Mouse (Mus musculus) frontal cortex, adult 2 months (tissue): Measurements from ENCODE around the gene Secisbp2l. TPM values are rescaled to one million over a fixed set of nuclear protein-coding genes. Genes with fewer than 3 reads are reported as not detected.

Experiments used
- DNase-seq, 2 experiments: peaks; one replicate each; pipeline ENCODE4 v3.0.0; 2022; ENCODE audit warnings: low spot score in 1 of 2; ENCODE audit errors: extremely low spot score in 1 of 2
- polyA plus RNA-seq: library from polyadenylated mRNA; depleted of rRNA; stranded (reverse); fragments of >200 nt; gene quantifications from 2 replicates; pipeline ENCODE4 v1.2.3, GENCODE M21; 2012; rRNA removed

Gene Secisbp2l
- polyA plus RNA-seq, 1 experiment = 36.8 TPM

DNA sequence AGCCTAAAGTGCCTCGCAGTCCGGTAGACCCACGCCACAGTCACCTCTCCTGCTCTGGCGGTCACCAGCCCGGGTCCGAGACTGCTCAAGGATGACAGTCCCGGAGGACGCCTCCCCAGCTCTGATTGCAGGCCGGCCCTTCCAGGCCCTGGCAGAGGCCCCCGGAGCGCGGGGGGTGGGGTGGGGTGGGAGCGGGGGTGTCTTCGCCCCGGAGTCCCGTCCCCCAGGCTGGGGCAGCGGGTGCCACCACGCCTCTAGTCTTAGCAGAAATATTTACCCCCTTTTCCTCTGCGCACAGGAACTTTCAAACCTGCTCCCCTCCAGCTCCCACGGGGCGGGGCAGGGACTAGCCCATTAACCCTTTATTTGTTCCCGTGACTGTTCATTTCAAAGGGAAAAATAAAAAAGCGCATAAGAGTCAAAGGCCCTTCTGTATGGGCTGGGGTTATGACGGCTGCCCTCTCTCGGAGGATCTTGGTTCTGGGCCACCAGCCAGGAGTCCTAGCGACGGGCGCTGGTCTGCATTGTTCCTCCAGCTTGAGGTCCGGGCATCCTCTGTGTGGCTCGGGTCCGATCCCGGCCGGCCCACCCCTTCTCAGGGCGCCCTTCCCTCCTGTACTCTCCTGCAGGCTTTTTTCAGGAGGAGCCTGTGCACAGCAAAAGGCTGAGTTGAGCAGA, 59.1 kb downstream of the Secisbp2l start:
- DNase-seq = peak in 1 of 2 experiments; percentile 48

DNA sequence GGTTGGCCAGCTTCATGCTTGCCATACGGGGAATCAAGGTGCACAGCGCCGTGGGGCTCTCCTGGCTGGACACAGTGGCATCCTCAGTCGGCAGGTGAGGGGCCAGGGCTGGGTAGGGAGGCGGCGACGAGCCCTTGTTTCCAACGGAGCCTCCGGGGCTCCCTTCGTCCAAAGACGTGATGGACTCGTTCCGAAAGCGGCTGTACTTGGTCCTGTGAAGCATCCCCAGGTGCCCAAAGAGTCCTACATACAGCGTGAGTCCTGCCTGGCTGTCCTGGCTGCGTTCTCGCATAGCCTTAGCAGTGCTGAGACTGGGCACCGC, 59.6 kb downstream of the Secisbp2l start:
- no peak for DNase-seq

GRCm38 (mm10) chr2:125716599-125716998, 66.1 kb downstream of the Secisbp2l start:
- DNase-seq = no peak

DNA sequence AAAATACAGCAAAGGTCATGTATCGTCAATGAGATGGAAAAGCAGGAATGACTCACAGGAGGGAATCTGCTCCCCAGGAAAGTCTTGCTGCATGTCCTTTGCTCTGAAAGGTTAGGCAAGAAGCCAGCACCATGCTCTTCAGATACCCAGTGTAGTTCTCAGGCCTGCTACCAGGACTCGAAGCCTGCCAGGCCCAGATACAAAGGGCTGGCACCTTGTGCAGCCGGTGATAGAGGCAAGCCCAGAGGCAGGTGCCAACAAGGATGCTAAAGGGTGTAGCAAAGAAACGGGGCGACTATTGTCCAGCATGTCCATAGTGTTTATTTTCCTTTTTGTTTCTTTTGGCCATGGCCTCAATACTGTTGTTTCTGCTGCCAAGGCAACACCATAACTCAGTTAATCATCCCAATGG, 76.2 kb downstream of the Secisbp2l start:
- DNase-seq = no peak

DNA sequence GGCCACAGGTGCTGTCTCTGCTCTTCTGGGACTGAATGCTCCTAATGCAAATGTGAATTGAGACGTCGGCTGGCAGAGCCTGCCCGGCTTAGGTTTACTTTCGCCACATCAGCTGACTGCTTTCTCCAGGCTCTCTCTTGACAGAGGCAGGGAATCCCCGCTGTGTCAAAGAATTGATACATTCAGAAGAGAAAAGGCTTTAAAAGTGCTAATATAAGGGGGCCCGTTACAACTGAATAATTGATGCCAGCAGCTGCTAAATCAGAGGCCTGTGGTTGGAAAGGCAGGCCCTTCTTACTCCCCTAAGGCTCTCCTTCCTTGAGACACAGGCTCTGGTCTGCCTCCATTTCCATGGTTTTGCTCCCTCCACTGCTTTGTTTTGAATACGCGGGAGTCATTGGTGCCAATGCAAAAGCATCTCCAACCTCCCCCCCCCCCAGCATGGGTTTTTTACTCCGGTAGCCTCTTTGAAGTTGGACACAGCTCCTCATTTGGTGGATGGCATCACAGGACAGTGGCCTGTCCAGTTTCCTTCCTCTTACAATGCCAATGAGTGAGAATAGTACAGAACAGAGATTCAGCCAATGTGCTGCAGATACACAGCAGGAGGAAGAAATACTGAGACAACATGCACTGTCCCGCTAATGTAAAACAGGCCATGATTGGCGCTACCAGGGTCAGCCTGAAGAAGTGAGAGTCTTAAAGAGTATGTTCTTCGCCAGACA, 77.6 kb downstream of the Secisbp2l start:
- DNase-seq = no peak

- DNase-seq = no peak
Measured at GRCm38 (mm10) chr2:125702851-125703250, 79.8 kb downstream of the Secisbp2l start.

DNA sequence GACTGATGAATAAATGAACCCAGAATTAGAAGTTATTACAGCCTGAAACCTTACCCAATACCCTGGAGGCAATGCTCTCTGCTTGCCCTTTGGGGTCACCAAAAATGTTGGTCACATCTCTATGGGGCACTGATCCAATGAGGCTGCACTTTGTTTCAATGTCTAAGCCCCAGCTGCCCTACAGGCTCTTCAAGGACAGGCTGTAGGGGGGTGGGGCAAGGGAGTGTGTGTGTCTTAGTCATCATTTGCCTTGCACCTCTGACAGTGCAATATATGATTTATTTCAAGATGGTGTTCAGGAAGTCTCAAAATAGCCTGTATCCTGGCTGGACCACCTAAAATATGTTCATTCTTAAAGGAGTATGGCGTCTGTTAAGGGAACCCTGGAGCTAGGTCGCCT, 81.1 kb downstream of the Secisbp2l start:
- DNase-seq = no peak

GRCm38 (mm10) chr2:125696219-125696618, 86.5 kb downstream of the Secisbp2l start:
- DNase-seq = no peak

DNA sequence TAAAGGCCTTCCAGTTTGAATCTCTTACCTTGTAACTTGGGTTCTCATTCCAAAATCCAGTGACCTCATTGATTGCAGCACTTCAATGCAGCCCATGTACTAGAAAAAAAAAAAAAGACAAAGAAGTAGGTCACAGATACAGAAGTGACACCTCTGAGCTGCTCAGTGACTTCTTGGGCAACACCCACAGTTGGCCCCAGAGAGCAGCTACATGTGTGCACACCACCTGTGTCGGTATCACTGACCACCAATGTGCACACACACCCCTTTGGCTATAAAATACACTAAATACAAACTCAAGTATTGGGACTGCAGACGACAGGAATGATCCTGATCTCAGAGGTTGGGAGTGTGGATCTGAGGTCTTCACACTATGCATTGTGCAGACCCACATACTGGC, 87.9 kb downstream of the Secisbp2l start:
- no peak for DNase-seq

DNA sequence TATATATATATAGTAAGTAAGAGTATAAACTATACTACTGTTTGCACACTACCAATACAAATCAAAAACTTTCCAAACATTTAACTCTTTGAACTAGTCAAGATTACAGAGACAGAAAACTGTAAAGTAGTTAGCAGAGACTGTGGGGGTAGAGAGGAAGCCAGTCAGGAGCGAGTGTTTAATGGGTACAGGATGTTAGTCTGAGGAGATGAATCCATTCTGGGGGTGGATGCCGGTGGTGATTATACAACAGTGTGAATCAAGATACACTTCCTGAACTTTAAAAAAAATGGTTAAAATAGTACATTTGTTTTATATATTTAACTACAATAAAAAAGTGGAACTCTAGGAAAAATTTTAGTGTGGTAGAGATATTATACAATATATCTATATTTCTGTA, 90.7 kb downstream of the Secisbp2l start:
- peak in 1 of 2 experiments; percentile 56 for DNase-seq

Other genes with a start within 250 kb of the Secisbp2l start
- gene Cep152, start 157.8 kb downstream of the Secisbp2l start, polyA plus RNA-seq = 1.8 and 2.2 TPM in 2 replicates
- 174 and 188 TPM in 2 replicates for gene Eid1, start 109.8 kb downstream of the Secisbp2l start, polyA plus RNA-seq
- 4.8 and 5.0 TPM in 2 replicates for gene Shc4, start 58.7 kb downstream of the Secisbp2l start, polyA plus RNA-seq
- 21.8 and 22.8 TPM in 2 replicates for gene Galk2, start 76.2 kb upstream of the Secisbp2l start, polyA plus RNA-seq
- 88.0 and 106 TPM in 2 replicates for gene Cops2, start 76.3 kb upstream of the Secisbp2l start, polyA plus RNA-seq